Mouse (Mus musculus): ENCODE data around the gene Exo1. TPM values are rescaled to one million over a fixed set of nuclear protein-coding genes. Genes with fewer than 3 reads are reported as not detected.

Gene Exo1
- total RNA-seq, 2 experiments from 2014 or later, result 0.46 to 0.59 TPM

- no peak for DNase-seq (ENCODE audit: low spot score in 2 of 2)
These were observed 70.0 kb downstream of the Exo1 start for GRCm38 (mm10) chr1:175950421-175950820.

- no peak for DNase-seq (ENCODE audit: low spot score in 2 of 2)
These were observed 70.5 kb downstream of the Exo1 start for GRCm38 (mm10) chr1:175950851-175951250.

- DNase-seq (ENCODE audit: low spot score in 2 of 2), result no peak
These were observed 81.4 kb downstream of the Exo1 start for GRCm38 (mm10) chr1:175961786-175962185.

Other genes with a start within 250 kb of the Exo1 start
- gene Opn3, start 187.8 kb upstream of the Exo1 start, total RNA-seq (2021), result 1 to 10 TPM in 1 of 2 experiments, under 1 TPM in 1; 0.94 to 1.5 TPM
- 1 to 10 TPM; 3.5 to 4.7 TPM for gene Chml, start 187.7 kb upstream of the Exo1 start, total RNA-seq (2021)
- gene Wdr64, start 182.0 kb upstream of the Exo1 start, total RNA-seq (2021), result not detected
- not detected for gene Gm38100, start 39.7 kb downstream of the Exo1 start, total RNA-seq (2021)
- gene Rbm8a2, start 98.5 kb downstream of the Exo1 start, total RNA-seq (2021), result not detected